Mouse (Mus musculus) liver, postnatal 0 days (tissue): ENCODE results near the gene Lrrc8b.

ENCODE experiments used
- CTCF ChIP-seq: sonication (generic); IDR thresholded peaks from 2 replicates; pipeline ENCODE4 v1.5.1; 2016; ENCODE audit warnings: antibody characterized with exemption, low read depth
- EP300 ChIP-seq: IDR thresholded peaks from 2 replicates; pipeline ENCODE4 v1.6.1; 2016; ENCODE audit warnings: antibody characterized with exemption, low read depth, mild to moderate bottlenecking

DNA sequence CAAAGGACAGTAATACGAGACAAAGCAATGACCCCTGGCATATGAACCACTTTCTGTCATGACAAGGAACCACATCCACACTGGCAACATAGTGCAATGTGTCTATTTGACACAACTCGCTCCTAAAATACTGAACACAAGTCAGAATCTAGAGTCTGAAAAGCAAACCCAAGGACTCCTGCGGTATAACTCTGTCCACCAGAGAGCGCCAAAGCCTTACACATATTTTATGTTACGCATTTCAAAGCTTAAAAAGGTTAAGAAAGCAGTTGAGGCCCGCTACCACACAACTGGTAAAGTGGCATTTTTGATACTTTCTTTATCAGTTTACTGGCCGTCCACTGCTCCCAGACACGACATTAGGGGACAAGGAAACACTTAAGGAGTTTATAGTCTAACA lies 10.6 kb upstream of the Lrrc8b start:
- TF ChIP-seq EP300: no peak
- TF ChIP-seq CTCF: peak; percentile 91
